Mouse (Mus musculus) ES-Bruce4 (cell line): Measurements from ENCODE around the gene Taf3.

Source experiments
- EP300 ChIP-seq: IDR thresholded peaks from 2 replicates; pipeline ENCODE4 v1.6.1; 2011; ENCODE audit warnings: low read depth, low read length; ENCODE audit not compliant: insufficient read depth
- POLR2A ChIP-seq: IDR thresholded peaks from one replicate; pipeline ENCODE4 v1.8.1; 2011; ENCODE audit warnings: low read length; ENCODE audit not compliant: insufficient read depth

GRCm38 (mm10) chr2:9939250-9939649 lies 109.1 kb downstream of the Taf3 start:
- TF ChIP-seq EP300 (no peak), POLR2A (no peak)
